Mouse (Mus musculus): ENCODE results near the gene Celsr3. TPM values are rescaled to one million over a fixed set of nuclear protein-coding genes. Genes with fewer than 3 reads are reported as not detected.

The Celsr3 gene
- 13.8 and 14.4 TPM in 2 replicates for polyA plus RNA-seq (2016; fragmentation: Nextera tagmentation; extraction: Ambion mirVana)

GRCm38 (mm10) chr9:108825820-108826699, at the start of gene Celsr3:
TSS of gene Celsr3 (plus strand) at chr9:108826320.
- H3K9me3 ChIP-seq, result no peaks in the 10 kb centered on the region
- H3K27ac ChIP-seq (replicated peaks), result peak within 1 kb of the TSS; percentile 81
- peak within 1 kb of the TSS; percentile 78 for H3K9ac ChIP-seq (replicated peaks)
- peak within 1 kb of the TSS; percentile 76 for H3K4me2 ChIP-seq (replicated peaks)
- peak; percentile 21; the same call in 1 of the 2 replicates for ATAC-seq (ENCODE audit: low FRiP score, low read depth)
- peaks cover 77% of the 10 kb centered on the region for H3K27me3 ChIP-seq
- H3K4me3 ChIP-seq, result peak within 1 kb of the TSS; percentile 77
- WGBS, result 2% methylated on average over 55 of the region's 70 CpGs
- peaks cover 52% of the 10 kb centered on the region for H3K4me1 ChIP-seq
- peaks cover 27% of the 10 kb centered on the region for H3K36me3 ChIP-seq

- Histone ChIP-seq H3K27ac (replicated peaks) (no peak overlapping the region), H3K4me2 (replicated peaks) (no peak overlapping the region), H3K9ac (replicated peaks) (no peak overlapping the region), H3K27me3 (no peaks in the 10 kb centered on the region), H3K36me3 (no peaks in the 10 kb centered on the region), H3K4me3 (no peak overlapping the region), H3K4me1 (0 out of 2 replicates have a peak, but pooled peaks cover 4% of the 10 kb centered on the region), H3K9me3 (no peaks in the 10 kb centered on the region)
- WGBS, result 89% methylated on average over 4 of the region's 4 CpGs
- ATAC-seq (ENCODE audit: low FRiP score, low read depth), result no peak
Measured at GRCm38 (mm10) chr9:108776614-108777013, 49.5 kb upstream of the Celsr3 start.

GRCm38 (mm10) chr9:108777276-108777675, 48.8 kb upstream of the Celsr3 start:
- Histone ChIP-seq H3K4me3 (no peak overlapping the region), H3K9ac (replicated peaks) (no peak overlapping the region), H3K4me2 (replicated peaks) (no peak overlapping the region), H3K4me1 (peaks cover 10% of the 10 kb centered on the region; the same call in 1 of the 2 replicates), H3K27ac (replicated peaks) (no peak overlapping the region), H3K27me3 (no peaks in the 10 kb centered on the region), H3K36me3 (no peaks in the 10 kb centered on the region), H3K9me3 (no peaks in the 10 kb centered on the region)
- ATAC-seq (ENCODE audit: low FRiP score, low read depth), result no peak
- 77% methylated on average over 4 of the region's 4 CpGs for WGBS

- H3K4me1 ChIP-seq, result peaks cover 26% of the 10 kb centered on the region
- H3K4me3 ChIP-seq, result no peak overlapping the region
- 74% methylated on average over 5 of the region's 5 CpGs for WGBS
- no peak overlapping the region for H3K9ac ChIP-seq (replicated peaks)
- H3K27me3 ChIP-seq, result no peaks in the 10 kb centered on the region
- no peaks in the 10 kb centered on the region for H3K9me3 ChIP-seq
- H3K36me3 ChIP-seq, result no peaks in the 10 kb centered on the region
- ATAC-seq (ENCODE audit: low FRiP score, low read depth), result no peak
- H3K27ac ChIP-seq (replicated peaks), result no peak overlapping the region
- H3K4me2 ChIP-seq (replicated peaks), result no peak overlapping the region
Measured at GRCm38 (mm10) chr9:108780959-108781358, 45.2 kb upstream of the Celsr3 start.

- 67% methylated on average over 4 of the region's 4 CpGs for WGBS
- Histone ChIP-seq H3K27ac (replicated peaks) (no peak overlapping the region), H3K4me2 (replicated peaks) (no peak overlapping the region), H3K9me3 (no peaks in the 10 kb centered on the region), H3K27me3 (no peaks in the 10 kb centered on the region), H3K4me3 (no peak overlapping the region), H3K9ac (replicated peaks) (no peak overlapping the region), H3K36me3 (0 out of 2 replicates have a peak, but pooled peaks cover 2% of the 10 kb centered on the region), H3K4me1 (peaks cover 34% of the 10 kb centered on the region)
- ATAC-seq (ENCODE audit: low FRiP score, low read depth), result no peak
Measured at GRCm38 (mm10) chr9:108781891-108782290, 44.2 kb upstream of the Celsr3 start.

- Histone ChIP-seq H3K4me3 (peak overlapping the region; percentile 85), H3K27ac (replicated peaks) (peak overlapping the region; percentile 95), H3K9me3 (no peaks in the 10 kb centered on the region), H3K27me3 (no peaks in the 10 kb centered on the region), H3K36me3 (peaks cover 5% of the 10 kb centered on the region; the same call in 1 of the 2 replicates), H3K9ac (replicated peaks) (peak overlapping the region; percentile 95), H3K4me2 (replicated peaks) (peak overlapping the region; percentile 73), H3K4me1 (peaks cover 45% of the 10 kb centered on the region)
- peak; percentile 50; the same call in 1 of the 2 replicates for ATAC-seq (ENCODE audit: low FRiP score, low read depth)
- WGBS, result 8% methylated on average over 9 of the region's 9 CpGs
Measured at GRCm38 (mm10) chr9:108782836-108783547, 43.1 kb upstream of the Celsr3 start.

GRCm38 (mm10) chr9:108783548-108784463, 42.3 kb upstream of the Celsr3 start, which contains the start of gene Ip6k2:
TSS of gene Ip6k2 (plus strand) at chr9:108783796.
- Histone ChIP-seq H3K4me3 (peak within 1 kb of the TSS; percentile 85), H3K4me2 (replicated peaks) (peak within 1 kb of the TSS; percentile 73), H3K27ac (replicated peaks) (peak within 1 kb of the TSS; percentile 95), H3K4me1 (peaks cover 53% of the 10 kb centered on the region), H3K9ac (replicated peaks) (peak within 1 kb of the TSS; percentile 95), H3K27me3 (no peaks in the 10 kb centered on the region), H3K36me3 (peaks cover 5% of the 10 kb centered on the region; the same call in 1 of the 2 replicates), H3K9me3 (no peaks in the 10 kb centered on the region)
- WGBS, result under 1% methylated on average over 56 of the region's 56 CpGs
- peak; percentile 98 for ATAC-seq (ENCODE audit: low FRiP score, low read depth)

- ATAC-seq (ENCODE audit: low FRiP score, low read depth), result no peak
- Histone ChIP-seq H3K4me1 (peaks cover 64% of the 10 kb centered on the region), H3K9ac (replicated peaks) (peak overlapping the region; percentile 95)
Measured at GRCm38 (mm10) chr9:108785416-108785815, 40.7 kb upstream of the Celsr3 start.

GRCm38 (mm10) chr9:108786494-108786893, 39.6 kb upstream of the Celsr3 start:
- WGBS, result 91% methylated on average over 1 of the region's 1 CpGs
- Histone ChIP-seq H3K36me3 (peaks cover 5% of the 10 kb centered on the region; the same call in 1 of the 2 replicates), H3K4me2 (replicated peaks) (peak overlapping the region; percentile 73), H3K27me3 (no peaks in the 10 kb centered on the region), H3K4me3 (peak overlapping the region; percentile 85), H3K4me1 (peaks cover 67% of the 10 kb centered on the region), H3K27ac (replicated peaks) (no peak overlapping the region), H3K9ac (replicated peaks) (no peak overlapping the region), H3K9me3 (no peaks in the 10 kb centered on the region)
- ATAC-seq (ENCODE audit: low FRiP score, low read depth), result no peak

More at GRCm38 (mm10) chr9:108785416-108785815, 40.7 kb upstream of the Celsr3 start:
- peak overlapping the region; percentile 43 for H3K27ac ChIP-seq (replicated peaks)
- no peaks in the 10 kb centered on the region for H3K27me3 ChIP-seq
- H3K4me3 ChIP-seq, result peak overlapping the region; percentile 85
- peak overlapping the region; percentile 73 for H3K4me2 ChIP-seq (replicated peaks)
- H3K9me3 ChIP-seq, result no peaks in the 10 kb centered on the region
- H3K36me3 ChIP-seq, result peaks cover 5% of the 10 kb centered on the region; the same call in 1 of the 2 replicates

GRCm38 (mm10) chr9:108787080-108787479, 39.0 kb upstream of the Celsr3 start:
- Histone ChIP-seq H3K4me3 (peak overlapping the region; percentile 12; the same call in 1 of the 2 replicates), H3K4me1 (peaks cover 68% of the 10 kb centered on the region), H3K27ac (replicated peaks) (no peak overlapping the region), H3K36me3 (peaks cover 5% of the 10 kb centered on the region; the same call in 1 of the 2 replicates), H3K9ac (replicated peaks) (no peak overlapping the region), H3K4me2 (replicated peaks) (peak overlapping the region; percentile 18; the same call in 1 of the 2 replicates), H3K9me3 (no peaks in the 10 kb centered on the region), H3K27me3 (no peaks in the 10 kb centered on the region)
- 93% methylated on average over 2 of the region's 2 CpGs for WGBS
- ATAC-seq (ENCODE audit: low FRiP score, low read depth), result no peak

GRCm38 (mm10) chr9:108788713-108789112, 37.4 kb upstream of the Celsr3 start:
- WGBS, result 81% methylated on average over 3 of the region's 3 CpGs
- Histone ChIP-seq H3K9me3 (no peaks in the 10 kb centered on the region), H3K4me3 (no peak overlapping the region), H3K4me1 (peaks cover 71% of the 10 kb centered on the region), H3K9ac (replicated peaks) (no peak overlapping the region), H3K4me2 (replicated peaks) (peak overlapping the region; percentile 7; the same call in 1 of the 2 replicates), H3K36me3 (peaks cover 5% of the 10 kb centered on the region; the same call in 1 of the 2 replicates), H3K27ac (replicated peaks) (no peak overlapping the region), H3K27me3 (no peaks in the 10 kb centered on the region)
- no peak for ATAC-seq (ENCODE audit: low FRiP score, low read depth)
